Mouse (Mus musculus) natural killer cell, adult 2 months (primary cell): ENCODE data around the gene Uvrag.
"Not testable (repeated sequence)": the region's sequence is repeated elsewhere in the genome, so short reads cannot be mapped to it uniquely, and the experiment has no call there.

ENCODE experiments used
- DNase-seq, 2 experiments: peaks; one replicate each; pipeline ENCODE4 v3.0.0; 2022; ENCODE audit warnings: low spot score in 2 of 2

Uvrag gene

GRCm38 (mm10) chr7:99097781-99098180 lies 43.2 kb downstream of the Uvrag start:
- no peak for DNase-seq

- DNase-seq: no peak
Measured at GRCm38 (mm10) chr7:99097128-99097527, 43.8 kb downstream of the Uvrag start.

DNA sequence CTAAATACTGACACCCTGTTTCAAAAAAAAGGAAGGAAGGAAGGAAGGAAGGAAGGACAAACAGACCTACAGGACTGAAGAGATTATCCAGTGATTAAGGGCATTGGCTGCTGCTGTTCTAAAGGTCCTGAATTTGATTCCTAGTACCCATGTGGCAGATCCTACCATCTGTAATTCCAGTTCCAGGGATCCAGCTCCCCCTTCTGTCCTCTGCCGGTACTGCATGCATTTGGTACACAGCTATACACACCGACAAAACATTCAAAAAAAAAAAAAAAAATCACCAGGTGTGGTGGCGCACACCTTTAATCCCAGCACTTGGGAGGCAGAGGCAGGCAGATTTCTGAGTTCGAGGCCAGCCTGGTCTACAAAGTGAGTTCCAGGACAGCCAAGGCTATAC lies 45.8 kb downstream of the Uvrag start:
- DNase-seq: peak; percentile 34 to 60

DNA sequence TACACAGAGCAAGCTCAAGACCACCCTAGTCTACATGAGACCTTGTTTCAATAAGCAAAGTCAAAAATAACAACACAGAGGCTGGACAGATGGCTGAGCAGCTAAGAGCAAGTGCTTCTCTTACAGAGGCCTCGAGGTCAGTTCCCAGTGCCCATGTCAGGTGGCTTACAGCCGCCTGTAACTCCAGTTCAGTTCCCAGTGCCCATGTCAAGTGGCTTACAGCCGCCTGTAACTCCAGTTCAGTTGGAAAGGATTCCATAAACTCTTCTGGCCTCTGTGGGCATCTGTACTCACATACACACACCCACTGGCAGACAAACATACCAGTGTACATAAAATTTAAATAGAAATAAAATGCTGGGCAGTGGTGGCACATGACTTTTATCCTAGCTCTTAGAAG lies 46.6 kb downstream of the Uvrag start:
- no peak for DNase-seq

- no peak for DNase-seq
Measured at GRCm38 (mm10) chr7:99091915-99092645, 48.9 kb downstream of the Uvrag start.

DNA sequence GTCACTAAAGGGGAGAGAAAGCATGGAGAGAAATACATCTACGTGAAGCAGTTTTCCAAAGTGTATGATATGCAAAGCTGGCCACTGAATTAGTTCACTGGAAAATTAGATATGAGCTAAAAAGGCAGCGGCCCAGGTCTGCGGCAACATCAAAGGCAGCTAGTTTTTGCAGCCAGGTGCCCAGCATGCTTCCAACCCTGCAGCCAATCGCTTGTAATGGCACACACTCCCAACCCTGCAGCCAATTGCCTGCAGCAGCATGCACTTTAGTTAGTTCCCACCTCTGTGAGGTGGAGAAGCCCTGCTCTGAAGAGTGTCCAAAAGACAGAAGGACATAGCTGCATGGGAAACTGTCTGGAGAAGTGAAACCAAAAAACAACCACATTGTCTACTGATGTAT lies 51.2 kb downstream of the Uvrag start:
- no peak for DNase-seq

- no peak for DNase-seq
Measured at GRCm38 (mm10) chr7:99088576-99089346, 52.2 kb downstream of the Uvrag start.

GRCm38 (mm10) chr7:99087581-99087980 lies 53.4 kb downstream of the Uvrag start:
- no peak for DNase-seq

GRCm38 (mm10) chr7:99086646-99087443 lies 54.1 kb downstream of the Uvrag start:
- DNase-seq: peak; percentile 25 to 57

GRCm38 (mm10) chr7:99085249-99085648 lies 55.7 kb downstream of the Uvrag start:
- no peak for DNase-seq

DNA sequence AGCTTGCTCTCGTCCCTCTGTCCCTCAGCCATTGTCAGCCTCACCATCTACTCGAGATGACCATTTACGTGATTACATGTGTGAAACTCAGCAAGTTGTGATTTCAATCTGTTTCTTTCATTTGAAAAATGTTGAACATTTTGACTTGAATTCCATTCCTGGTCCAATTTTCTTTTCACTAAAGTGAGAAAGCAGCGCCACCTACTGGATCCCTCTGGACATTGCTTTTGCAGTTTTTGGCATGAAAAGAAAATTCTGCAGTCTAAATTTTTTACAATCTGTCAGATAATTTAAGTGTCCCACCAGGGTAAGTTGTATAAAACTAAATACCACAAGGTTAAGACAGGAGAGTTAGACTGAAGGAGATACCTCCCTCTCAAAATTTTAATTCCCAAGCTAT lies 61.4 kb downstream of the Uvrag start:
- DNase-seq: peak; percentile 13 to 33

DNA sequence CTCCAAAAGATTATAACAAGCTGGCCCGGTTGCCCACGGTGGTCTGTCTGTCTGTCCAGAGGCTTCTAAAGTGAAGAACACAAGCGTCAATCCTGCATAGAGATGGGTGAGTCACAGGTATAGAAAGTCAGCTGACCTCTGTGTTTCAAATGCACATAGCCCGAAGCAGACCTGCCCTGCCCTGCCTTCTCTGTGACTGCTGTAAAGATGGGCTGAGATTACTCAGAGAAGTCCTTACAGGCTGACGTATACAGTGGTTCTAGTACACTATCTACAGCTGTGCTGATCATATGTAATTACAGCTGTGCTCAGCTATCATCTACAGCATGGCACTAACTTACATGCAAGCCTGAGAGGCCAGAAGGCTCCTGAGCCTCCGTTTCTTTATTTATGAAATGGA lies 62.1 kb downstream of the Uvrag start:
- DNase-seq: no peak

DNA sequence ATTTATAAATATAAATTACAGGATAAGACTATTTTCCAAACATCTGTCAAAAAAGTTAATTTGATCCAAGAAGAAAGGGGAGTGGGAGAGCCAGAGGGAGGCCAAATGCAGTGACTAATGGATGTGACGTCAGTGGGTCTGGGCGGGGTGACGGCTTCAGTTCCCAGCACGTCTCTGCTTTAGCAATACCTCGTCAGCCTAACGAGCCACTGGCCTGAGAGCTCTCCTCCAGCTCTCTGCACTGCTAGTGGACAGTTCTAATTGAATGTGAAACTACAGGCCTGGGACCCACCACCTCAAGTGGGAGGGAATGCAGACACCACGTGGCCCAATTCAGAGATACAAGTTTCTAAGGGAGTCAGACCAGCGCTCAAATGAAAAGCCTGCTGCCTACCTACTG lies 63.7 kb downstream of the Uvrag start:
- DNase-seq: no peak

GRCm38 (mm10) chr7:99075101-99075500 lies 65.8 kb downstream of the Uvrag start:
- DNase-seq: no peak

DNA sequence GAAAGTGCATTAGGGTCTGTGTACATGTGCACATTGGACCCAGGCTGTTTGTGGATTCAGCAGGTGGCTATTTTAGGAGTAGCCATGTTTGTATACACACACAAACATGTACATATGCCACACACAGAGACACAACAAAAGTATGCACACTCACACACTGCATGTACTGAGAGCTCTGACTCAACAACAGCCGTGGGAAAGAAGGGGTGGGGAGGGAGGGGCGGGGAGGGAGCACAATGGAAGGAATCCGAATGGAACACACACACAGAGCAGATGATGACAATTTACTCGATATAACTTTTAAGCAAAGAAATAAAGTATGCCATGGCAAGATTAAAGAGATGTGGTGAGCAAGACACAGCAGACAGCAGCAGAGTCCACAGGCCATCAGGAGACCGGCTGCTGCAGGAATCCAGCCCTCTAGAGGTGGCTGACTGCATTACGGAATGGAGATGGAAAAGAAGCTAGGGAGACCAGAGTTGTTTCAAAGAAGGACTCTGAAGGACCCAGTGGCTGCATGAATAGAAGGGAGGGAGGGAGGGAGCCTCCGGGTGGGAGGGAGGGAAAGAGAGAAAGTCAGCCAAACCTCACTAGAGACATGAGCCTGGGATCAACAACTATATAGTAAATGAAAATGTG lies 67.1 kb downstream of the Uvrag start:
- DNase-seq: no peak

DNA sequence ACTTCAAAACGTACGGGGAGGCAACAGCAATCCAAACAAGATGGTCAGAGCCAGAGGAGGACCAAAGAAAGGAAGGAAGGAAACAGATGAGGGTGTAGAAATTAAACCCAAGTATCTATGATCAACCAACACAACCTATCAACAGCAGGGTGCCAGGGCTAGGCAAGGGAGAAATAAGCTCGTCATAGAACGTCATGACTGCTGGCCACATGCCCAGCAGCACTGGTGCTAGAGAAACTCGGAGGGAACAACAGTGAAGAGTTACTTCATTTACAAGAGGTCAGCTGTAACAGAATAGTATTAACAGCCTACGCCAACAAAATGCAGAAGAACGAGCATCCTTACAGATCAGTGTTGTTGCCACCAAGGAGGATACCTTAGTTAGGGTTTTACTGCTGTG lies 73.2 kb downstream of the Uvrag start:
- no peak for DNase-seq

- DNase-seq: no peak
Measured at GRCm38 (mm10) chr7:99065920-99066319, 75.0 kb downstream of the Uvrag start.

- DNase-seq: no peak
Measured at GRCm38 (mm10) chr7:99065391-99065831, 75.5 kb downstream of the Uvrag start.

- no peak for DNase-seq
Measured at GRCm38 (mm10) chr7:99064795-99065194, 76.1 kb downstream of the Uvrag start.

DNA sequence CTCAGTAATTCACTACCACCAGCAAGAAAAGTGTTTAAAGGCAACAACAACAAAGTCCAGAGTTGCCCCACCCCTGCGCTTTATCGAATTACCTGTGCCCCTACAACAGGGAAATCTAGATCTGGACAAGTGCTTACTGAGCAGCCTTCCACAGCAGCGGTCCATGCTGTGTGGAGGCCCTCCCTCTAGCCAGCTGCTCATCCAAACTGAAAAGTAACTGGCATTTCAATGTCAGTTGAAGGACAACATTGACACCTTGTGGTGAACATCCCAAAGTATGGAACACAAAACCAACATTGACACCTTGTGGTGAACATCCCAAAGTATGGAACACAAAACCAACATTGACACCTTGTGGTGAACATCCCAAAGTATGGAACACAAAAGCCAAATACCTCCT lies 78.7 kb downstream of the Uvrag start:
- not testable (repeated sequence) for DNase-seq

DNA sequence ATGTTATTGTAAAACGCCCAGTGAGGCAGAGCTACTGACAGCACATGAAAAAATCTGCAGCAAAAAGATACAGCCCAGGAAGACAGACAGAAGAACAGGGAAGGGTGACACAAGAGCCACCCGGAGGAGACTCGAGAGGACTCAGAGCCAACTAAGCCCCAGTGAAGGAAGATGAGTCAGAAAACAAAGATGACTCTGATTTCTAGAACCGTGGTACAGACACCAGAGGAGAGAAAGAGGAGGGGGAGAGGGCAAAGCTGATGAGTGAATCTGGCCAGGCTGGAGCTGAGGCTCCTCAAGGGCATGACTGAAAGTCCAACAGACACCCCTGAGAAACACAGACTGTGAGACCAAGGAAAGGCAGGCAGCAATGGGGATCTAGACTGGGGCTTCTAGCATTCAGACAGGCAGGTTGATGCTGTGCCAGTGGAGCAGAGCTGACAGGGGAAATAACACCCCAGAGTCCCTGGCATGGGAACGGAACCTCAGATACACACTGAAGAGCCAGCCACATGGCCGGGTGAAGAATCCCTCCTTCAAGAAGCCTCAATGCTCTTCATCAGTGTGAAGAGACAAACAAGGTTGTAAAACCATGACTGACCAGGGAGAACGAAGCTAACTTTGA lies 79.8 kb downstream of the Uvrag start:
- DNase-seq: no peak
